Mouse (Mus musculus): ENCODE results near the gene 2310022B05Rik. TPM values are rescaled to one million over a fixed set of nuclear protein-coding genes. Genes with fewer than 3 reads are reported as not detected.

The 2310022B05Rik gene
- total and polyA plus RNA-seq, 3 experiments: 6.2 to 27.0 TPM; not detected in 1

- Histone ChIP-seq H3K36me3 (ENCODE audit: control insufficient read depth in 1 of 2, insufficient read depth in 2 of 2, low read length in 2 of 2) (peaks cover 4 to 7% of the 10 kb centered on the region in 2 experiments), H3K79me2 (ENCODE audit: control insufficient read depth, insufficient read depth, low read length, poor library complexity) (no peaks in the 10 kb centered on the region)
- TF ChIP-seq GATA1 (IDR thresholded peaks at IDR 0.05; ENCODE audit: low read depth, low read length): no peak
- no peak for TF ChIP-seq BHLHE40 (IDR thresholded peaks at IDR 0.05; ENCODE audit: borderline replicate concordance, low read depth, low read length)
Observed at GRCm38 (mm10) chr8:124704376-124704775, 41.2 kb upstream of the 2310022B05Rik start.

GRCm38 (mm10) chr8:124703526-124703925 is 40.4 kb upstream of the 2310022B05Rik start:
- H3K9ac ChIP-seq (ENCODE audit: control insufficient read depth, low read depth, low read length, poor library complexity, severe bottlenecking): no peak overlapping the region
- no peaks in the 10 kb centered on the region for H3K27me3 ChIP-seq (ENCODE audit: control insufficient read depth in 1 of 2, insufficient read depth in 2 of 2, low read length in 2 of 2)
- H3K79me2 ChIP-seq (ENCODE audit: control insufficient read depth, insufficient read depth, low read length, poor library complexity): no peaks in the 10 kb centered on the region
- no peaks in the 10 kb centered on the region for H3K9me3 ChIP-seq (replicated peaks; ENCODE audit: insufficient read depth, low read length)
- DNase-seq (ENCODE audit: low read depth, low spot score): no peak
- H3K27ac ChIP-seq (ENCODE audit: control insufficient read depth, low read depth, low read length): no peak overlapping the region
- peaks cover 7% of the 10 kb centered on the region in 2 experiments for H3K36me3 ChIP-seq (ENCODE audit: control insufficient read depth in 1 of 2, insufficient read depth in 2 of 2, low read length in 2 of 2)
- TF ChIP-seq BHLHE40 (IDR thresholded peaks at IDR 0.05; ENCODE audit: borderline replicate concordance, low read depth, low read length) (no peak), POLR2AphosphoS5 (IDR thresholded peaks at IDR 0.05; ENCODE audit: borderline replicate concordance, low read depth, low read length) (no peak), MYC (IDR thresholded peaks at IDR 0.05; ENCODE audit: low read depth, low read length) (no peak), CTCF (IDR thresholded peaks at IDR 0.05 in 2 of 3, conservative IDR thresholded peaks at IDR 0.05 in 1 of 3; ENCODE audit: control insufficient read depth in 1 of 3, insufficient read depth in 1 of 3, low read depth in 2 of 3, low read length in 3 of 3, poor library complexity in 1 of 3, severe bottlenecking in 1 of 3) (no peak), TCF12 (IDR thresholded peaks at IDR 0.05; ENCODE audit: low read depth, low read length) (no peak), CHD2 (IDR thresholded peaks at IDR 0.05; ENCODE audit: low read length) (no peak), NRF1 (IDR thresholded peaks at IDR 0.05; ENCODE audit: insufficient read depth, low read depth, low read length, poor library complexity, severe bottlenecking) (no peak), CHD1 (IDR thresholded peaks at IDR 0.05; ENCODE audit: low read depth, low read length) (no peak), GATA1 (IDR thresholded peaks at IDR 0.05; ENCODE audit: low read depth, low read length) (no peak), RCOR1 (IDR thresholded peaks at IDR 0.05; ENCODE audit: low read depth, low read length) (no peak), MXI1 (IDR thresholded peaks at IDR 0.05; ENCODE audit: low read depth, low read length) (no peak), ZMIZ1 (IDR thresholded peaks at IDR 0.05; ENCODE audit: low read depth, low read length) (no peak), MEF2A (IDR thresholded peaks at IDR 0.05; ENCODE audit: extremely low read depth, insufficient replicate concordance, low read depth, low read length, poor library complexity, severe bottlenecking) (no peak), ZKSCAN1 (IDR thresholded peaks at IDR 0.05; ENCODE audit: low read depth, low read length) (no peak), POLR2AphosphoS2 (IDR thresholded peaks at IDR 0.05; ENCODE audit: low read length) (no peak)
- H3K4me1 ChIP-seq (ENCODE audit: control insufficient read depth in 1 of 2, insufficient read depth in 2 of 2, low read length in 2 of 2): peaks cover 7 to 9% of the 10 kb centered on the region in 2 experiments
- no peak overlapping the region for H3K4me3 ChIP-seq (ENCODE audit: control insufficient read depth in 1 of 2, insufficient read depth in 1 of 2, low read depth in 2 of 2, low read length in 2 of 2)

More at GRCm38 (mm10) chr8:124704376-124704775, 41.2 kb upstream of the 2310022B05Rik start:
- H3K27ac ChIP-seq (ENCODE audit: control insufficient read depth, low read depth, low read length): no peak overlapping the region
- H3K27me3 ChIP-seq (ENCODE audit: control insufficient read depth in 1 of 2, insufficient read depth in 2 of 2, low read length in 2 of 2): no peaks in the 10 kb centered on the region
- no peaks in the 10 kb centered on the region for H3K9me3 ChIP-seq (replicated peaks; ENCODE audit: insufficient read depth, low read length)
- DNase-seq (ENCODE audit: low read depth, low spot score): no peak
- H3K4me1 ChIP-seq (ENCODE audit: control insufficient read depth in 1 of 2, insufficient read depth in 2 of 2, low read length in 2 of 2): peaks cover 7 to 9% of the 10 kb centered on the region in 2 experiments
- no peak overlapping the region for H3K9ac ChIP-seq (ENCODE audit: control insufficient read depth, low read depth, low read length, poor library complexity, severe bottlenecking)
- no peak overlapping the region for H3K4me3 ChIP-seq (ENCODE audit: control insufficient read depth in 1 of 2, insufficient read depth in 1 of 2, low read depth in 2 of 2, low read length in 2 of 2)

All from MEL (cell line).